In the genomic region with DNA sequence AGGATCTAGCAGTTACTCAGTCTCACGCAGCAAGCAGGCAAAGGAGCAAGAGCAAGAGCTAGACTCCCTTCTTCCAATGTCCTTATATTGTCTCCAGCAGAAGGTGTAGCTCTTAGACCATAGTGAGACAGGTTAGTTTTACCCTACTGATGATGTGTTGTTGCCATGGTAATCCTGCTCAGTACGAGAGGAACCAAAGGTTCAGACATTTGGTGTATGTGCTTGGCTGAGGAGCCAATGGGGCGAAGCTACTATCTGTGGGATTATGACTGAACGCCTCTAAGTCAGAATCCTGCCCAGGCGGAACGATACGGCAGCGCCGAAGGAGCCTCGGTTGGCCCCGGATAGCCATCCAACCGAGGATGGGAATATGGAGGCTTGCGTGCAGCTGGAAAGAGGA, we compare ENCODE assay signal across 7 mouse cellular contexts. TPM values are rescaled to one million over a fixed set of nuclear protein-coding genes. Genes with fewer than 3 reads are reported as not detected.
DNase-seq lines count a peak whose midpoint lies in the region; ATAC-seq and TF ChIP-seq lines count a peak whose summit lies in the region.
"Not testable (repeated sequence)": the region's sequence is repeated elsewhere in the genome, so short reads cannot be mapped to it uniquely, and the experiment has no call there.

No protein-coding gene starts in this region.

- not testable (repeated sequence) for H3K27me3 ChIP-seq in embryonic facial prominence, embryonic 12.5 days; heart, adult 2 months (ENCODE audit: control insufficient read depth, insufficient read depth, low read length); midbrain, embryonic 10.5 days (ENCODE audit: low read depth, poor library complexity, severe bottlenecking)

- WGBS in embryonic facial prominence, embryonic 12.5 days, result 72% methylated on average over 13 of the region's 13 CpGs
- 68% methylated on average over 13 of the region's 13 CpGs for WGBS in heart, adult 2 months
- WGBS in midbrain, embryonic 10.5 days, result 79% methylated on average over 13 of the region's 13 CpGs

- not testable (repeated sequence) for TF ChIP-seq EP300 in heart, adult 2 months (IDR thresholded peaks at IDR 0.05; ENCODE audit: insufficient read depth, low read depth, low read length)

- H3K79me2 ChIP-seq in heart, adult 2 months (replicated peaks; ENCODE audit: control insufficient read depth, insufficient read depth, low read length), result not testable (repeated sequence)

- intact Hi-C loops in heart, adult 2 months (cut with DNase I), result loop anchor here (10.0 kb wide), 1 partner anchor 439 kb away; no protein-coding TSS in a partner anchor
- intact Hi-C loops in left cerebral cortex, postnatal 36 days (cut with DNase I), result loop anchor here (10.0 kb wide), 1 partner anchor 259 kb away; no protein-coding TSS in a partner anchor

- H3K9me3 ChIP-seq in embryonic facial prominence, embryonic 12.5 days; midbrain, embryonic 10.5 days (replicated peaks): not testable (repeated sequence)

- not testable (repeated sequence) for H3K9ac ChIP-seq in embryonic facial prominence, embryonic 12.5 days; heart, adult 2 months (ENCODE audit: low read depth, low read length)

- H3K27ac ChIP-seq in embryonic facial prominence, embryonic 12.5 days; heart, adult 2 months; midbrain, embryonic 10.5 days (replicated peaks): not testable (repeated sequence)

- TF ChIP-seq POLR2A in heart, adult 2 months (IDR thresholded peaks at IDR 0.05; ENCODE audit: insufficient read depth, low read depth, low read length), result not testable (repeated sequence)

- peak; percentile 90 for DNase-seq in adrenal gland, adult 2 months
- DNase-seq in heart, adult 2 months, result peak; percentile 88 to 95
- DNase-seq in kidney, adult 11 months, result peak; percentile 88
- DNase-seq in left cerebral cortex, postnatal 36 days (ENCODE audit: low spot score in 2 of 2), result peak; percentile 94 to 98
- DNase-seq in midbrain, embryonic 10.5 days (ENCODE audit: low spot score), result peak; percentile 55
- peak; percentile 76 for DNase-seq in right cerebral cortex, postnatal 4 days

- not testable (repeated sequence) for TF ChIP-seq CTCF in heart, adult 2 months (IDR thresholded peaks at IDR 0.05)

- peak; percentile 100 for ATAC-seq in embryonic facial prominence, embryonic 12.5 days (ENCODE audit: insufficient number of reproducible peaks, insufficient read depth, low FRiP score, low TSS enrichment)

- H3K36me3 ChIP-seq in embryonic facial prominence, embryonic 12.5 days; heart, adult 2 months (ENCODE audit: control insufficient read depth, insufficient read depth, low read length); midbrain, embryonic 10.5 days: not testable (repeated sequence)

- not testable (repeated sequence) for H3K4me3 ChIP-seq in embryonic facial prominence, embryonic 12.5 days; heart, adult 2 months; midbrain, embryonic 10.5 days

- H3K4me2 ChIP-seq in embryonic facial prominence, embryonic 12.5 days (replicated peaks), result not testable (repeated sequence)

- H3K4me1 ChIP-seq in embryonic facial prominence, embryonic 12.5 days; heart, adult 2 months (ENCODE audit: control insufficient read depth, insufficient read depth, low read length): not testable (repeated sequence)
- H3K4me1 ChIP-seq in midbrain, embryonic 10.5 days, result peaks cover 17% of the 10 kb centered on the region

RNA-seq across cellular contexts. Expression of gene Myom1, which starts 38.9 kb away (rescaled TPM):
- total RNA-seq in adrenal gland, adult 2 months (2021), result 1 to 10 TPM; 1.8 to 2.0 TPM
- 0.32 and 0.89 TPM in 2 replicates for polyA plus RNA-seq in adrenal gland, adult 2 months (2012; rRNA removed)
- 7.2 and 7.5 TPM in 2 replicates for polyA plus RNA-seq in embryonic facial prominence, embryonic 12.5 days (2016; fragmentation: Nextera tagmentation; extraction: Ambion mirVana)
- total RNA-seq in heart, adult 2 months (2021), result 1,000 to 10,000 TPM in 1 of 2 experiments, 100 to 1,000 TPM in 1; 865 to 1,030 TPM
- 222 and 381 TPM in 2 replicates for polyA plus RNA-seq in heart, adult 2 months (2012; rRNA removed)
- total RNA-seq in left cerebral cortex, postnatal 36 days (2021), result 1 to 10 TPM; 2.3 to 3.7 TPM
- 1.7 and 2.3 TPM in 2 replicates for polyA plus RNA-seq in midbrain, embryonic 10.5 days (2016; fragmentation: Nextera tagmentation; extraction: Ambion mirVana)

RNA-seq across cellular contexts. Expression of gene Myl12a, which starts 39.1 kb away (rescaled TPM):
- 100 to 1,000 TPM; 281 to 315 TPM for total RNA-seq in adrenal gland, adult 2 months (2021)
- 45.7 and 49.1 TPM in 2 replicates for polyA plus RNA-seq in adrenal gland, adult 2 months (2012; rRNA removed)
- 566 and 574 TPM in 2 replicates for polyA plus RNA-seq in embryonic facial prominence, embryonic 12.5 days (2016; fragmentation: Nextera tagmentation; extraction: Ambion mirVana)
- 1,000 to 10,000 TPM in 1 of 2 experiments, 100 to 1,000 TPM in 1; 822 to 1,002 TPM for total RNA-seq in heart, adult 2 months (2021)
- polyA plus RNA-seq in heart, adult 2 months (2012; rRNA removed), result 617 and 695 TPM in 2 replicates
- 10 to 100 TPM; 39.9 to 44.1 TPM for total RNA-seq in left cerebral cortex, postnatal 36 days (2021)
- 366 and 403 TPM in 2 replicates for polyA plus RNA-seq in midbrain, embryonic 10.5 days (2016; fragmentation: Nextera tagmentation; extraction: Ambion mirVana)

Comparison
In these comparisons a context has a peak if more than half of its experiments do, and no peak if none do; other contexts are left out.
1. RNA of gene Myom1, which starts 38.9 kb away (polyA plus RNA-seq): 222 to 381 TPM in heart, adult 2 months; 7.2 to 7.5 TPM in embryonic facial prominence, embryonic 12.5 days, 1.7 to 2.3 TPM in midbrain, embryonic 10.5 days and 0.32 to 0.89 TPM in adrenal gland, adult 2 months; every median in the first group is over 10 times any median in the second.
2. Peak in every context shown above with its lines, with median percentiles within 50 percentile points of each other: DNase-seq.